Mouse (Mus musculus) adrenal gland, postnatal 36 days (tissue): ENCODE measurements around the gene Ptges2. TPM values are rescaled to one million over a fixed set of nuclear protein-coding genes. Genes with fewer than 3 reads are reported as not detected.

Experiments used
- DNase-seq, 2 experiments: peaks; one replicate each; pipeline ENCODE4 v3.0.0; 2021; ENCODE audit warnings: mixed read lengths in 1 of 2
- total RNA-seq, 2 experiments: library from RNA; stranded (reverse); gene quantifications; 2 replicates each; pipeline ENCODE4 v1.2.3; 2021

Ptges2 gene
- total RNA-seq, 2 experiments from 2014 or later = 58.2 to 58.7 TPM

- DNase-seq = no peak
Observed at GRCm38 (mm10) chr2:32416556-32416955, 20.9 kb downstream of the Ptges2 start.

- DNase-seq = no peak
Observed at GRCm38 (mm10) chr2:32417486-32417885, 21.8 kb downstream of the Ptges2 start.

GRCm38 (mm10) chr2:32418430-32419151 is 22.9 kb downstream of the Ptges2 start:
- no peak for DNase-seq

- peak; percentile 89 to 90 for DNase-seq
Observed at GRCm38 (mm10) chr2:32419359-32419758, 23.7 kb downstream of the Ptges2 start.

- DNase-seq = no peak
Observed at GRCm38 (mm10) chr2:32420066-32420608, 24.4 kb downstream of the Ptges2 start.

GRCm38 (mm10) chr2:32420647-32421046 is 25.0 kb downstream of the Ptges2 start:
- DNase-seq = no peak

- DNase-seq = no peak
Observed at GRCm38 (mm10) chr2:32421851-32422251, 26.2 kb downstream of the Ptges2 start.

- peak; percentile 80 to 83 for DNase-seq
Observed at GRCm38 (mm10) chr2:32423481-32424331, 28.0 kb downstream of the Ptges2 start.

- DNase-seq = no peak
Observed at GRCm38 (mm10) chr2:32424796-32425195, 29.1 kb downstream of the Ptges2 start.

GRCm38 (mm10) chr2:32425568-32425967 is 29.9 kb downstream of the Ptges2 start:
- no peak for DNase-seq

GRCm38 (mm10) chr2:32426141-32426540 is 30.4 kb downstream of the Ptges2 start:
- peak in 1 of 2 experiments; percentile 48 for DNase-seq

GRCm38 (mm10) chr2:32427720-32428119 is 32.0 kb downstream of the Ptges2 start:
- no peak for DNase-seq

GRCm38 (mm10) chr2:32428262-32428722 is 32.6 kb downstream of the Ptges2 start:
- DNase-seq = peak; percentile 67 to 74

- DNase-seq = no peak
Observed at GRCm38 (mm10) chr2:32429215-32429891, 33.7 kb downstream of the Ptges2 start.

GRCm38 (mm10) chr2:32430701-32431676 is 35.3 kb downstream of the Ptges2 start:
- DNase-seq = peak; percentile 75 to 77

- DNase-seq = peak in 1 of 2 experiments; percentile 46
Observed at GRCm38 (mm10) chr2:32436686-32437372, 41.1 kb downstream of the Ptges2 start.

- no peak for DNase-seq
Observed at GRCm38 (mm10) chr2:32437612-32438166, 42.0 kb downstream of the Ptges2 start.

GRCm38 (mm10) chr2:32438733-32439132 is 43.0 kb downstream of the Ptges2 start:
- no peak for DNase-seq

- DNase-seq = no peak
Observed at GRCm38 (mm10) chr2:32439177-32439576, 43.5 kb downstream of the Ptges2 start.

- DNase-seq = no peak
Observed at GRCm38 (mm10) chr2:32440164-32440563, 44.5 kb downstream of the Ptges2 start.
